Mouse (Mus musculus): Measurements from ENCODE around the gene Vwde. TPM values are rescaled to one million over a fixed set of nuclear protein-coding genes. Genes with fewer than 3 reads are reported as not detected.

Gene Vwde
- polyA plus RNA-seq, 1 experiment, result 0.01 TPM

- WGBS, result 83% methylated on average over 3 of the region's 3 CpGs
These were observed 55.2 kb downstream of the Vwde start for GRCm38 (mm10) chr6:13169459-13170150.

GRCm38 (mm10) chr6:13166240-13166937, 58.4 kb downstream of the Vwde start:
- WGBS, result 87% methylated on average over 9 of the region's 9 CpGs
- Histone ChIP-seq H3K4me3 (ENCODE audit: extremely low read depth, insufficient read depth, insufficient read length) (no peak overlapping the region), H3K27ac (ENCODE audit: insufficient read depth, low read length) (no peak overlapping the region), H3K27me3 (ENCODE audit: control insufficient read depth, insufficient read depth, low read length) (no peaks in the 10 kb centered on the region), H3K4me1 (ENCODE audit: control insufficient read depth, insufficient read depth, insufficient read length) (no peaks in the 10 kb centered on the region), H3K36me3 (ENCODE audit: control insufficient read depth, insufficient read depth, low read length) (no peaks in the 10 kb centered on the region)
- DNase-seq (ENCODE audit: low read depth in 1 of 2, low spot score in 2 of 2), result no peak
- TF ChIP-seq CTCF (IDR thresholded peaks at IDR 0.05; ENCODE audit: extremely low read depth, insufficient read depth, insufficient read length, insufficient replicate concordance) (no peak), POLR2A (IDR thresholded peaks at IDR 0.05; ENCODE audit: low read depth, low read length) (no peak)

More at GRCm38 (mm10) chr6:13169459-13170150, 55.2 kb downstream of the Vwde start:
- Histone ChIP-seq H3K27ac (ENCODE audit: insufficient read depth, low read length) (no peak overlapping the region), H3K4me1 (ENCODE audit: control insufficient read depth, insufficient read depth, insufficient read length) (no peaks in the 10 kb centered on the region), H3K36me3 (ENCODE audit: control insufficient read depth, insufficient read depth, low read length) (no peaks in the 10 kb centered on the region), H3K27me3 (ENCODE audit: control insufficient read depth, insufficient read depth, low read length) (no peaks in the 10 kb centered on the region), H3K4me3 (ENCODE audit: extremely low read depth, insufficient read depth, insufficient read length) (no peak overlapping the region)
- TF ChIP-seq CTCF (IDR thresholded peaks at IDR 0.05; ENCODE audit: extremely low read depth, insufficient read depth, insufficient read length, insufficient replicate concordance) (no peak), POLR2A (IDR thresholded peaks at IDR 0.05; ENCODE audit: low read depth, low read length) (no peak)
- DNase-seq (ENCODE audit: low read depth in 1 of 2, low spot score in 2 of 2), result no peak

- 94% methylated on average over 2 of the region's 2 CpGs for WGBS
- Histone ChIP-seq H3K27me3 (ENCODE audit: control insufficient read depth, insufficient read depth, low read length) (no peaks in the 10 kb centered on the region), H3K4me1 (ENCODE audit: control insufficient read depth, insufficient read depth, insufficient read length) (no peaks in the 10 kb centered on the region), H3K27ac (ENCODE audit: insufficient read depth, low read length) (no peak overlapping the region), H3K4me3 (ENCODE audit: extremely low read depth, insufficient read depth, insufficient read length) (no peak overlapping the region), H3K36me3 (ENCODE audit: control insufficient read depth, insufficient read depth, low read length) (no peaks in the 10 kb centered on the region)
- TF ChIP-seq CTCF (IDR thresholded peaks at IDR 0.05; ENCODE audit: extremely low read depth, insufficient read depth, insufficient read length, insufficient replicate concordance) (no peak), POLR2A (IDR thresholded peaks at IDR 0.05; ENCODE audit: low read depth, low read length) (no peak)
- no peak for DNase-seq (ENCODE audit: low read depth in 1 of 2, low spot score in 2 of 2)
These were observed 65.3 kb downstream of the Vwde start for GRCm38 (mm10) chr6:13159437-13159836.

GRCm38 (mm10) chr6:13153888-13154697, 70.7 kb downstream of the Vwde start:
- H3K4me3 ChIP-seq (ENCODE audit: extremely low read depth, insufficient read depth, insufficient read length), result no peak overlapping the region
- no peaks in the 10 kb centered on the region for H3K27me3 ChIP-seq (ENCODE audit: control insufficient read depth, insufficient read depth, low read length)
- DNase-seq (ENCODE audit: low read depth in 1 of 2, low spot score in 2 of 2), result no peak
- no peak overlapping the region for H3K27ac ChIP-seq (ENCODE audit: insufficient read depth, low read length)
- H3K4me1 ChIP-seq (ENCODE audit: control insufficient read depth, insufficient read depth, insufficient read length), result no peaks in the 10 kb centered on the region
- no peak for TF ChIP-seq POLR2A (IDR thresholded peaks at IDR 0.05; ENCODE audit: low read depth, low read length)
- TF ChIP-seq CTCF (IDR thresholded peaks at IDR 0.05; ENCODE audit: extremely low read depth, insufficient read depth, insufficient read length, insufficient replicate concordance), result no peak
- H3K36me3 ChIP-seq (ENCODE audit: control insufficient read depth, insufficient read depth, low read length), result no peaks in the 10 kb centered on the region
- WGBS, result 96% methylated on average over 9 of the region's 9 CpGs

- Histone ChIP-seq H3K36me3 (ENCODE audit: control insufficient read depth, insufficient read depth, low read length) (no peaks in the 10 kb centered on the region), H3K27ac (ENCODE audit: insufficient read depth, low read length) (no peak overlapping the region), H3K27me3 (ENCODE audit: control insufficient read depth, insufficient read depth, low read length) (no peaks in the 10 kb centered on the region), H3K4me3 (ENCODE audit: extremely low read depth, insufficient read depth, insufficient read length) (no peak overlapping the region), H3K4me1 (ENCODE audit: control insufficient read depth, insufficient read depth, insufficient read length) (no peaks in the 10 kb centered on the region)
- WGBS, result 94% methylated on average over 1 of the region's 1 CpGs
- TF ChIP-seq CTCF (IDR thresholded peaks at IDR 0.05; ENCODE audit: extremely low read depth, insufficient read depth, insufficient read length, insufficient replicate concordance), result no peak
- DNase-seq (ENCODE audit: low read depth in 1 of 2, low spot score in 2 of 2), result no peak
These were observed 72.6 kb downstream of the Vwde start for GRCm38 (mm10) chr6:13152062-13152640.

GRCm38 (mm10) chr6:13137255-13137654, 87.5 kb downstream of the Vwde start:
- no peak overlapping the region for H3K4me3 ChIP-seq (ENCODE audit: extremely low read depth, insufficient read depth, insufficient read length)
- TF ChIP-seq POLR2A (IDR thresholded peaks at IDR 0.05; ENCODE audit: low read depth, low read length) (no peak), CTCF (IDR thresholded peaks at IDR 0.05; ENCODE audit: extremely low read depth, insufficient read depth, insufficient read length, insufficient replicate concordance) (no peak)
- H3K27ac ChIP-seq (ENCODE audit: insufficient read depth, low read length), result no peak overlapping the region
- no peak for DNase-seq (ENCODE audit: low read depth in 1 of 2, low spot score in 2 of 2)
- no peaks in the 10 kb centered on the region for H3K27me3 ChIP-seq (ENCODE audit: control insufficient read depth, insufficient read depth, low read length)
- WGBS, result 94% methylated on average over 1 of the region's 1 CpGs
- H3K4me1 ChIP-seq (ENCODE audit: control insufficient read depth, insufficient read depth, insufficient read length), result no peaks in the 10 kb centered on the region
- no peaks in the 10 kb centered on the region for H3K36me3 ChIP-seq (ENCODE audit: control insufficient read depth, insufficient read depth, low read length)

Measured in spleen, adult 2 months (tissue).